In the genomic region with DNA sequence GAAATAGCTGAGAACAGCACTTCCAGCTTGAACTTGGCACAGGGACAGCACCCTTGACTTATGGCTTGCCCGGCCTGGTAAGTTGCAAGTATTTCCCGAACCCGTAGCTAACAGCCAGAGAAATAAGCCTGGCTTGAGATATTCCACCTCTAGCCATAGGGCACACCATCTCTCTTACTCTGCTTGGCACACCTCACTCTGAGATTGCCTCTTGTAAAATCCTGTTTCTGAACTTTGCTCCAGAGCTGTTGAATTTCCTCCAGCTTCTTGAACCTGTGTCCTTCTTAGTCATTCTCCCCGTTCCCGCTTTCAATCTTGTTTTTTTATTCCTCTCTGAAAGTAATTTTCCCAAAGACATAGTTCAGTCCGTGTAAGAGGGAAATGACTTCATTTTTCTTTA, we compare ENCODE assay signal across 15 mouse cellular contexts.
A peak's percentile ranks its signal among the peaks of the same experiment; 100 is the strongest.
DNase-seq lines count a peak whose midpoint lies in the region.
"Had no signal": no experiment of that assay in that cellular context is flagged by ENCODE, and none has a peak within 500 bp of the region (broad histone marks: within the 10 kb centered on the region; RNA-seq: fewer than 3 reads in every experiment).

No protein-coding gene starts in this region.

- DNase-seq in adrenal gland, adult 2 months, result peak; percentile 21
- DNase-seq in adrenal gland, postnatal 4 days (ENCODE audit: low spot score in 2 of 2), result no peak
- peak; percentile 20 to 41 for DNase-seq in kidney, adult 8-10 months
- DNase-seq in kidney, postnatal 10 days, result no peak
- peak; percentile 65 for DNase-seq in adipocyte (ENCODE audit: low spot score)
- DNase-seq in kidney, postnatal 14 days, result peak; percentile 18
- DNase-seq in frontal cortex, adult 2 months (ENCODE audit: extremely low spot score in 1 of 2, low spot score in 1 of 2), result no peak
- DNase-seq in right cerebral cortex, adult 18-20 months, result no peak
- DNase-seq: cerebellum, adult 9-10 months; gastrocnemius, postnatal 14 days; heart, adult 11 months; liver, postnatal 0 days; lung, postnatal 14 days; right cerebral cortex, postnatal 14 days; spleen, adult 18-20 months had no signal

Comparison
In these comparisons a context has a peak if more than half of its experiments do, and no peak if none do; other contexts are left out.
1. DNase-seq: peak in adrenal gland, adult 2 months (single experiment), kidney, adult 8-10 months (2 of 2), adipocyte (single experiment) and kidney, postnatal 14 days (single experiment); none in adrenal gland, postnatal 4 days (0 of 2), kidney, postnatal 10 days (single experiment), frontal cortex, adult 2 months (0 of 2) and right cerebral cortex, adult 18-20 months (single experiment).